Mouse (Mus musculus) forebrain, embryonic 16.5 days (tissue): ENCODE data around the gene Ror1. TPM values are rescaled to one million over a fixed set of nuclear protein-coding genes. Genes with fewer than 3 reads are reported as not detected.

Source experiments
- ATAC-seq: fragments of 200-750 bp; cut with Nextera tagmentation; 2 replicates; pipeline ENCODE4 v1.8.0; 2017; ENCODE audit warnings: mild to moderate bottlenecking, moderate library complexity
- H3K27ac ChIP-seq: fragments of 300-500 bp; sonication (generic); 2 replicates; pipeline ENCODE4 v1.5.1; 2014; ENCODE audit warnings: low read length, control low read depth
- H3K27me3 ChIP-seq: fragments of 300-500 bp; sonication (generic); replicated peaks from 2 replicates; pipeline ENCODE4 v1.6.1; 2014; ENCODE audit warnings: low read length; ENCODE audit not compliant: control insufficient read depth, insufficient read depth
- H3K36me3 ChIP-seq: fragments of 300-500 bp; sonication (generic); 2 replicates; pipeline ENCODE4 v1.6.1; 2014; ENCODE audit not compliant: control insufficient read depth, insufficient read depth
- H3K4me1 ChIP-seq: fragments of 300-500 bp; sonication (generic); replicated peaks from 2 replicates; pipeline ENCODE4 v1.6.1; 2014; ENCODE audit warnings: low read length; ENCODE audit not compliant: control insufficient read depth, insufficient read depth
- H3K4me2 ChIP-seq: fragments of 300-500 bp; sonication (generic); 2 replicates; pipeline ENCODE4 v1.6.1; 2014; ENCODE audit warnings: mild to moderate bottlenecking, low read length, control low read depth
- H3K4me3 ChIP-seq: fragments of 300-500 bp; sonication (generic); replicated peaks from 2 replicates; pipeline ENCODE4 v1.5.1; 2014; ENCODE audit warnings: mild to moderate bottlenecking, low read length, control low read depth
- H3K9ac ChIP-seq: fragments of 300-500 bp; sonication (generic); replicated peaks from 2 replicates; pipeline ENCODE4 v1.6.1; 2014; ENCODE audit warnings: low read depth, low read length, control low read depth
- H3K9me3 ChIP-seq: fragments of 300-500 bp; sonication (generic); 2 replicates; pipeline ENCODE4 v1.6.1; 2016; ENCODE audit warnings: low read length; ENCODE audit not compliant: control insufficient read depth
- WGBS: fragments of 180-500 bp; shearing (Covaris S2); extraction: QIAGEN DNeasy Blood & Tissue Kit; methylation state at CpG from one replicate; pipeline ENCODE4 v1.1.7; 2014; 5-methylcytosine and 5-hydroxymethylcytosine counted together
- polyA plus RNA-seq: library from polyadenylated mRNA; unstranded; fragments of >200 nt; fragmentation: Nextera tagmentation; extraction: Ambion mirVana; gene quantifications from 2 replicates; pipeline ENCODE4 v1.2.1, GENCODE M21; 2015

The Ror1 gene
- polyA plus RNA-seq, 1 experiment from 2014 or later, result 0.89 TPM

GRCm38 (mm10) chr4:100107593-100107992 lies 12.0 kb downstream of the Ror1 start:
- Histone ChIP-seq H3K4me1 (no peaks in the 10 kb centered on the region), H3K9ac (no peak overlapping the region), H3K27ac (no peak overlapping the region), H3K4me3 (no peak overlapping the region), H3K4me2 (no peak overlapping the region), H3K27me3 (no peaks in the 10 kb centered on the region), H3K9me3 (no peaks in the 10 kb centered on the region), H3K36me3 (no peaks in the 10 kb centered on the region)
- ATAC-seq, result no peak
- WGBS, result 86% methylated on average over 9 of the region's 9 CpGs

GRCm38 (mm10) chr4:100108551-100108950 lies 13.0 kb downstream of the Ror1 start:
- Histone ChIP-seq H3K4me2 (no peak overlapping the region), H3K4me1 (no peaks in the 10 kb centered on the region), H3K9me3 (no peaks in the 10 kb centered on the region), H3K27me3 (no peaks in the 10 kb centered on the region), H3K4me3 (no peak overlapping the region), H3K9ac (no peak overlapping the region), H3K27ac (no peak overlapping the region), H3K36me3 (no peaks in the 10 kb centered on the region)
- no peak for ATAC-seq
- 91% methylated on average over 4 of the region's 4 CpGs for WGBS

GRCm38 (mm10) chr4:100114148-100114547 lies 18.6 kb downstream of the Ror1 start:
- Histone ChIP-seq H3K36me3 (no peaks in the 10 kb centered on the region), H3K9me3 (no peaks in the 10 kb centered on the region), H3K4me2 (no peak overlapping the region), H3K9ac (no peak overlapping the region), H3K4me1 (no peaks in the 10 kb centered on the region), H3K4me3 (no peak overlapping the region), H3K27ac (no peak overlapping the region), H3K27me3 (no peaks in the 10 kb centered on the region)
- no peak for ATAC-seq

GRCm38 (mm10) chr4:100116366-100116765 lies 20.8 kb downstream of the Ror1 start:
- ATAC-seq, result no peak
- Histone ChIP-seq H3K27me3 (no peaks in the 10 kb centered on the region), H3K4me1 (no peaks in the 10 kb centered on the region), H3K4me3 (no peak overlapping the region), H3K4me2 (no peak overlapping the region), H3K27ac (no peak overlapping the region), H3K9me3 (no peaks in the 10 kb centered on the region), H3K9ac (no peak overlapping the region), H3K36me3 (no peaks in the 10 kb centered on the region)
- WGBS, result 95% methylated on average over 3 of the region's 3 CpGs

- no peak for ATAC-seq
- no peak overlapping the region for H3K9ac ChIP-seq
- WGBS, result 46% methylated on average over 4 of the region's 4 CpGs
- no peaks in the 10 kb centered on the region for H3K36me3 ChIP-seq
- no peak overlapping the region for H3K4me2 ChIP-seq
- no peak overlapping the region for H3K27ac ChIP-seq
- H3K4me3 ChIP-seq, result no peak overlapping the region
- H3K27me3 ChIP-seq, result no peaks in the 10 kb centered on the region
- no peaks in the 10 kb centered on the region for H3K4me1 ChIP-seq
- no peaks in the 10 kb centered on the region for H3K9me3 ChIP-seq
Measured at GRCm38 (mm10) chr4:100118676-100119075, 23.1 kb downstream of the Ror1 start.

GRCm38 (mm10) chr4:100119431-100119830 lies 23.8 kb downstream of the Ror1 start:
- no peaks in the 10 kb centered on the region for H3K4me1 ChIP-seq
- ATAC-seq, result no peak
- no peak overlapping the region for H3K4me2 ChIP-seq
- no peaks in the 10 kb centered on the region for H3K36me3 ChIP-seq
- no peak overlapping the region for H3K27ac ChIP-seq
- no peaks in the 10 kb centered on the region for H3K27me3 ChIP-seq
- H3K9me3 ChIP-seq, result no peaks in the 10 kb centered on the region
- no peak overlapping the region for H3K4me3 ChIP-seq
- 91% methylated on average over 1 of the region's 1 CpGs for WGBS
- H3K9ac ChIP-seq, result no peak overlapping the region

- H3K9me3 ChIP-seq, result no peaks in the 10 kb centered on the region
- 86% methylated on average over 5 of the region's 5 CpGs for WGBS
Measured at GRCm38 (mm10) chr4:100120547-100120946, 25.0 kb downstream of the Ror1 start.

GRCm38 (mm10) chr4:100122436-100122835 lies 26.8 kb downstream of the Ror1 start:
- H3K9me3 ChIP-seq, result no peaks in the 10 kb centered on the region
- H3K36me3 ChIP-seq, result no peaks in the 10 kb centered on the region
- no peaks in the 10 kb centered on the region for H3K27me3 ChIP-seq
- H3K4me3 ChIP-seq, result no peak overlapping the region
- H3K4me2 ChIP-seq, result no peak overlapping the region
- H3K27ac ChIP-seq, result no peak overlapping the region
- no peak overlapping the region for H3K9ac ChIP-seq
- 87% methylated on average over 3 of the region's 3 CpGs for WGBS
- H3K4me1 ChIP-seq, result no peaks in the 10 kb centered on the region
- no peak for ATAC-seq

More at GRCm38 (mm10) chr4:100120547-100120946, 25.0 kb downstream of the Ror1 start:
- H3K4me3 ChIP-seq, result no peak overlapping the region
- no peaks in the 10 kb centered on the region for H3K36me3 ChIP-seq
- H3K4me2 ChIP-seq, result no peak overlapping the region
- H3K27ac ChIP-seq, result no peak overlapping the region
- no peak overlapping the region for H3K9ac ChIP-seq
- ATAC-seq, result no peak
- H3K27me3 ChIP-seq, result no peaks in the 10 kb centered on the region
- no peaks in the 10 kb centered on the region for H3K4me1 ChIP-seq

- no peak overlapping the region for H3K4me2 ChIP-seq
- no peaks in the 10 kb centered on the region for H3K4me1 ChIP-seq
- no peak overlapping the region for H3K4me3 ChIP-seq
- WGBS, result 72% methylated on average over 3 of the region's 3 CpGs
- ATAC-seq, result no peak
- no peaks in the 10 kb centered on the region for H3K27me3 ChIP-seq
- H3K27ac ChIP-seq, result no peak overlapping the region
- H3K9ac ChIP-seq, result no peak overlapping the region
- H3K36me3 ChIP-seq, result no peaks in the 10 kb centered on the region
- no peaks in the 10 kb centered on the region for H3K9me3 ChIP-seq
Measured at GRCm38 (mm10) chr4:100123519-100123918, 27.9 kb downstream of the Ror1 start.

GRCm38 (mm10) chr4:100124056-100124455 lies 28.5 kb downstream of the Ror1 start:
- H3K4me2 ChIP-seq, result no peak overlapping the region
- no peaks in the 10 kb centered on the region for H3K27me3 ChIP-seq
- no peak for ATAC-seq
- H3K36me3 ChIP-seq, result no peaks in the 10 kb centered on the region
- no peaks in the 10 kb centered on the region for H3K4me1 ChIP-seq
- H3K4me3 ChIP-seq, result no peak overlapping the region
- no peak overlapping the region for H3K27ac ChIP-seq
- H3K9me3 ChIP-seq, result no peaks in the 10 kb centered on the region
- H3K9ac ChIP-seq, result no peak overlapping the region
